ENCODE assay signal across 8 mouse cellular contexts in genomic region chr5:34336097-34336774, GRCm38 (mm10). TPM values are rescaled to one million over a fixed set of nuclear protein-coding genes. Genes with fewer than 3 reads are reported as not detected.
DNase-seq lines count a peak whose midpoint lies in the region; ATAC-seq and TF ChIP-seq lines count a peak whose summit lies in the region.

Gene Rnf4 (plus strand): TSS chr5:34336289.

- H3K36me3 ChIP-seq in CH12.LX (replicated peaks in 1 of 2; ENCODE audit: control insufficient read depth in 1 of 2, insufficient read depth in 1 of 2, low read length in 1 of 2) = peaks cover 0 to 34% of the 10 kb centered on the region in 2 experiments
- H3K36me3 ChIP-seq in forebrain, embryonic 11.5 days (ENCODE audit: control insufficient read depth, insufficient read depth, low read length) = no peaks in the 10 kb centered on the region
- no peaks in the 10 kb centered on the region for H3K36me3 ChIP-seq in heart, embryonic 16.5 days (ENCODE audit: control insufficient read depth, insufficient read depth)
- H3K36me3 ChIP-seq in liver, embryonic 15.5 days (replicated peaks) = peaks cover 6% of the 10 kb centered on the region
- H3K36me3 ChIP-seq in neural tube, embryonic 12.5 days = peaks cover 5% of the 10 kb centered on the region; the same call in 1 of the 2 replicates

- peak within 1 kb of the TSS; percentile 87 to 97 (median 92) for H3K4me3 ChIP-seq in CH12.LX (replicated peaks in 1 of 3; ENCODE audit: low read depth in 2 of 3, low read length in 2 of 3, poor library complexity in 1 of 3)
- peak within 1 kb of the TSS; percentile 98 for H3K4me3 ChIP-seq in forebrain, embryonic 11.5 days (ENCODE audit: low read depth, low read length)
- H3K4me3 ChIP-seq in heart, embryonic 16.5 days (ENCODE audit: low read length) = peak within 1 kb of the TSS; percentile 99
- peak within 1 kb of the TSS; percentile 98 for H3K4me3 ChIP-seq in liver, embryonic 15.5 days (replicated peaks)
- H3K4me3 ChIP-seq in neural tube, embryonic 12.5 days = peak within 1 kb of the TSS; percentile 99

- dilution Hi-C loops in CH12.LX (cut with MboI; ENCODE audit: extremely low pct_ligation_motif_present, extremely low pct_unique_long_range_greater_than_20kb, low sequenced_read_pairs) = no loop called here

- peak; percentile 96 for ATAC-seq in forebrain, embryonic 11.5 days (replicated peaks; ENCODE audit: low FRiP score)
- peak; percentile 96 for ATAC-seq in heart, embryonic 16.5 days (replicated peaks; ENCODE audit: extremely low read depth, insufficient read depth, low FRiP score)
- ATAC-seq in liver, embryonic 15.5 days (ENCODE audit: insufficient read depth) = peak; percentile 95
- peak; percentile 98 for ATAC-seq in neural tube, embryonic 12.5 days (ENCODE audit: low FRiP score, low read depth)

- peak within 1 kb of the TSS; percentile 97 for H3K4me2 ChIP-seq in CH12.LX (ENCODE audit: insufficient read depth, low read depth, poor library complexity, severe bottlenecking)
- peak within 1 kb of the TSS; percentile 91 for H3K4me2 ChIP-seq in forebrain, embryonic 11.5 days (ENCODE audit: low read depth, low read length, severe bottlenecking)
- H3K4me2 ChIP-seq in heart, embryonic 16.5 days (ENCODE audit: low read depth, low read length) = peak within 1 kb of the TSS; percentile 94
- H3K4me2 ChIP-seq in liver, embryonic 15.5 days = peak within 1 kb of the TSS; percentile 88
- peak within 1 kb of the TSS; percentile 90 for H3K4me2 ChIP-seq in neural tube, embryonic 12.5 days (replicated peaks)

- peak; percentile 98 for DNase-seq in CH12.LX (ENCODE audit: extremely low read depth)
- DNase-seq in c-Kit-positive CD71-positive TER-119-negative erythroid progenitor cells, embryonic 14.5 days (ENCODE audit: low read depth) = peak; percentile 97
- DNase-seq in forebrain, embryonic 11.5 days (ENCODE audit: low spot score) = peak; percentile 98
- DNase-seq in kidney, postnatal 36 days = peak; percentile 99
- peak; percentile 98 for DNase-seq in telencephalon, adult 2 months (ENCODE audit: low read depth, low spot score)

- peaks cover 51% of the 10 kb centered on the region for H3K79me2 ChIP-seq in CH12.LX (replicated peaks; ENCODE audit: control insufficient read depth, extremely low read depth, insufficient read depth, poor library complexity, severe bottlenecking)

- TF ChIP-seq RAD21 in CH12.LX (IDR thresholded peaks at IDR 0.05; ENCODE audit: low read depth, low read length) = no peak

- peak; percentile 99 for TF ChIP-seq POLR2A in CH12.LX (IDR thresholded peaks at IDR 0.05; ENCODE audit: low read depth, low read length)

- TF ChIP-seq CTCF in CH12.LX (conservative IDR thresholded peaks at IDR 0.05 in 1 of 2, IDR thresholded peaks at IDR 0.05 in 1 of 2; ENCODE audit: low read depth in 2 of 2, low read length in 2 of 2) = no peak

- H3K27ac ChIP-seq in CH12.LX (ENCODE audit: insufficient read depth, low read depth) = peak within 1 kb of the TSS; percentile 83
- peak within 1 kb of the TSS; percentile 95 for H3K27ac ChIP-seq in forebrain, embryonic 11.5 days (ENCODE audit: low read depth, low read length)
- peak within 1 kb of the TSS; percentile 98 for H3K27ac ChIP-seq in heart, embryonic 16.5 days (ENCODE audit: low read length)
- peak within 1 kb of the TSS; percentile 96 for H3K27ac ChIP-seq in liver, embryonic 15.5 days (replicated peaks)
- peak within 1 kb of the TSS; percentile 89 for H3K27ac ChIP-seq in neural tube, embryonic 12.5 days

- under 1% methylated on average over 54 of the region's 67 CpGs for WGBS in forebrain, embryonic 11.5 days
- WGBS in heart, embryonic 16.5 days = under 1% methylated on average over 66 of the region's 67 CpGs
- under 1% methylated on average over 67 of the region's 67 CpGs for WGBS in liver, embryonic 15.5 days (ENCODE audit: insufficient replicate concordance)
- under 1% methylated on average over 67 of the region's 67 CpGs for WGBS in neural tube, embryonic 12.5 days

- no peak for TF ChIP-seq EP300 in CH12.LX (IDR thresholded peaks at IDR 0.05; ENCODE audit: low read length)

- H3K9me3 ChIP-seq in CH12.LX (replicated peaks; ENCODE audit: low read length) = no peaks in the 10 kb centered on the region
- no peaks in the 10 kb centered on the region for H3K9me3 ChIP-seq in forebrain, embryonic 11.5 days (ENCODE audit: control insufficient read depth, low read length)
- no peaks in the 10 kb centered on the region for H3K9me3 ChIP-seq in heart, embryonic 16.5 days (replicated peaks; ENCODE audit: control insufficient read depth, low read length)
- H3K9me3 ChIP-seq in liver, embryonic 15.5 days (replicated peaks) = no peaks in the 10 kb centered on the region
- no peaks in the 10 kb centered on the region for H3K9me3 ChIP-seq in neural tube, embryonic 12.5 days

- peak within 1 kb of the TSS; percentile 95 for H3K9ac ChIP-seq in CH12.LX (ENCODE audit: insufficient read depth, low read depth)
- H3K9ac ChIP-seq in forebrain, embryonic 11.5 days (ENCODE audit: low read length) = peak within 1 kb of the TSS; percentile 98
- peak within 1 kb of the TSS; percentile 99 for H3K9ac ChIP-seq in heart, embryonic 16.5 days (ENCODE audit: low read length)
- H3K9ac ChIP-seq in liver, embryonic 15.5 days = peak within 1 kb of the TSS; percentile 93
- H3K9ac ChIP-seq in neural tube, embryonic 12.5 days = peak within 1 kb of the TSS; percentile 98

- in situ Hi-C loops in CH12.LX (cut with MboI; ENCODE audit: low pct_ligation_motif_present, low pct_unique_long_range_greater_than_20kb, low sequenced_read_pairs) = no loop called here

- peaks cover 4 to 38% of the 10 kb centered on the region in 2 experiments; a peak in 3 of 4 replicates for H3K4me1 ChIP-seq in CH12.LX (ENCODE audit: control insufficient read depth in 1 of 2, insufficient read depth in 2 of 2)
- no peaks in the 10 kb centered on the region; the same call in 1 of the 2 replicates for H3K4me1 ChIP-seq in forebrain, embryonic 11.5 days (replicated peaks; ENCODE audit: control insufficient read depth, insufficient read depth, low read length)
- peaks cover 13% of the 10 kb centered on the region for H3K4me1 ChIP-seq in heart, embryonic 16.5 days (ENCODE audit: control insufficient read depth, insufficient read depth, low read length)
- H3K4me1 ChIP-seq in liver, embryonic 15.5 days (replicated peaks) = peaks cover 45% of the 10 kb centered on the region
- peaks cover 18% of the 10 kb centered on the region for H3K4me1 ChIP-seq in neural tube, embryonic 12.5 days

- H3K27me3 ChIP-seq in CH12.LX (replicated peaks) = no peaks in the 10 kb centered on the region
- H3K27me3 ChIP-seq in forebrain, embryonic 11.5 days (ENCODE audit: control insufficient read depth, insufficient read depth, low read length) = no peaks in the 10 kb centered on the region
- H3K27me3 ChIP-seq in heart, embryonic 16.5 days (ENCODE audit: control insufficient read depth, insufficient read depth, low read length) = no peaks in the 10 kb centered on the region
- no peaks in the 10 kb centered on the region for H3K27me3 ChIP-seq in liver, embryonic 15.5 days
- no peaks in the 10 kb centered on the region for H3K27me3 ChIP-seq in neural tube, embryonic 12.5 days (replicated peaks)

TF ChIP-seq in CH12.LX, 34 proteins besides CTCF, POLR2A, EP300 and RAD21:
- TF ChIP-seq MAZ (IDR thresholded peaks at IDR 0.05; ENCODE audit: low read depth, low read length) (no peak), TBP (conservative IDR thresholded peaks at IDR 0.05; ENCODE audit: low read depth, low read length) (peak; percentile 91), TCF12 (IDR thresholded peaks at IDR 0.05; ENCODE audit: low read depth, low read length) (peak; percentile 80), ZMIZ1 (IDR thresholded peaks at IDR 0.05; ENCODE audit: low read depth, low read length) (peak; percentile 81; the same call in 1 of the 2 replicates), GABPA (IDR thresholded peaks at IDR 0.05; ENCODE audit: insufficient replicate concordance, low read depth, low read length) (no peak), PAX5 (IDR thresholded peaks at IDR 0.05; ENCODE audit: low read length) (no peak), CHD2 (IDR thresholded peaks at IDR 0.05; ENCODE audit: low read length) (peak; percentile 99), ZNF384 (IDR thresholded peaks at IDR 0.05; ENCODE audit: low read depth, low read length) (no peak), CHD1 (IDR thresholded peaks at IDR 0.05; ENCODE audit: low read depth, low read length) (no peak), USF1 (IDR thresholded peaks at IDR 0.05; ENCODE audit: low read depth, low read length) (peak; percentile 52; the same call in 1 of the 2 replicates), MXI1 (IDR thresholded peaks at IDR 0.05; ENCODE audit: low read depth, low read length) (peak; percentile 27; the same call in 1 of the 2 replicates), USF2 (conservative IDR thresholded peaks at IDR 0.05; ENCODE audit: low read depth, low read length) (no peak), NELFE (IDR thresholded peaks at IDR 0.05; ENCODE audit: low read depth, low read length) (peak; percentile 95), KAT2A (IDR thresholded peaks at IDR 0.05; ENCODE audit: insufficient replicate concordance, low read length) (peak; percentile 79; the same call in 1 of the 2 replicates), HCFC1 (IDR thresholded peaks at IDR 0.05; ENCODE audit: low read depth, low read length) (peak; percentile 82), RCOR1 (conservative IDR thresholded peaks at IDR 0.05; ENCODE audit: low read depth, low read length) (no peak), MAFK (IDR thresholded peaks at IDR 0.05; ENCODE audit: insufficient replicate concordance, low read length) (no peak), IRF4 (IDR thresholded peaks at IDR 0.05; ENCODE audit: low read depth, low read length) (peak; percentile 33; the same call in 1 of the 2 replicates), MEF2A (IDR thresholded peaks at IDR 0.05; ENCODE audit: borderline replicate concordance, low read depth, low read length) (no peak), ELF1 (IDR thresholded peaks at IDR 0.05; ENCODE audit: low read depth, low read length) (peak; percentile 94), POLR2AphosphoS2 (IDR thresholded peaks at IDR 0.05; ENCODE audit: low read depth, low read length) (peak; percentile 81)

RNA-seq across cellular contexts. Expression of gene Rnf4, which starts in this region (rescaled TPM):
- 60.3 and 77.1 TPM in 2 replicates for total RNA-seq in CH12.LX (2012; rRNA removed)
- total RNA-seq in CH12.LX (2014; rRNA removed) = 117 and 119 TPM in 2 replicates
- polyA plus RNA-seq in CH12.LX (2012; ENCODE audit: insufficient read length, low read depth) = 108 and 112 TPM in 2 replicates
- 199 and 201 TPM in 2 replicates for polyA plus RNA-seq in forebrain, embryonic 11.5 days (2014; fragmentation: Nextera tagmentation; extraction: Ambion mirVana)
- 111 and 115 TPM in 2 replicates for polyA plus RNA-seq in heart, embryonic 16.5 days (2015; fragmentation: Nextera tagmentation; extraction: Ambion mirVana)
- 69.8 and 71.7 TPM in 2 replicates for polyA plus RNA-seq in liver, embryonic 15.5 days (2015; fragmentation: Nextera tagmentation; extraction: Ambion mirVana)
- 159 TPM in 2 replicates for polyA plus RNA-seq in neural tube, embryonic 12.5 days (2016; fragmentation: Nextera tagmentation; extraction: Ambion mirVana)

Comparison
In these comparisons a context has a peak if more than half of its experiments do, and no peak if none do; other contexts are left out.
1. Peak in every context shown above with its lines: DNase-seq, ATAC-seq, H3K4me3 ChIP-seq and H3K27ac ChIP-seq.